Mouse (Mus musculus): ENCODE results near the gene Dram2. TPM values are rescaled to one million over a fixed set of nuclear protein-coding genes. Genes with fewer than 3 reads are reported as not detected.
"Not testable (repeated sequence)": the region's sequence is repeated elsewhere in the genome, so short reads cannot be mapped to it uniquely, and the experiment has no call there.

Dram2 gene
- polyA plus RNA-seq, 1 experiment from 2014 or later, result 74.1 TPM

GRCm38 (mm10) chr3:106573191-106573590 lies 25.6 kb downstream of the Dram2 start:
- H3K4me3 ChIP-seq (ENCODE audit: low read depth, low read length), result no peak overlapping the region
- no peaks in the 10 kb centered on the region for H3K4me1 ChIP-seq (ENCODE audit: control insufficient read depth, insufficient read depth, low read length)
- no peak overlapping the region for H3K4me2 ChIP-seq (replicated peaks; ENCODE audit: low read depth, low read length)
- WGBS, result 86% methylated on average over 3 of the region's 3 CpGs
- no peak overlapping the region for H3K9ac ChIP-seq (replicated peaks; ENCODE audit: low read depth, low read length)
- no peaks in the 10 kb centered on the region for H3K9me3 ChIP-seq (ENCODE audit: control insufficient read depth, low read depth, low read length)
- no peaks in the 10 kb centered on the region for H3K27me3 ChIP-seq (ENCODE audit: control insufficient read depth, insufficient read depth, low read length)
- ATAC-seq (ENCODE audit: insufficient number of reproducible peaks, insufficient read depth, low FRiP score, low read depth), result no peak
- H3K36me3 ChIP-seq (ENCODE audit: control insufficient read depth, insufficient read depth, low read length), result no peaks in the 10 kb centered on the region
- no peak overlapping the region for H3K27ac ChIP-seq (ENCODE audit: low read length)

GRCm38 (mm10) chr3:106579296-106579695 lies 31.7 kb downstream of the Dram2 start:
- H3K27me3 ChIP-seq (ENCODE audit: control insufficient read depth, insufficient read depth, low read length), result no peaks in the 10 kb centered on the region
- H3K4me1 ChIP-seq (ENCODE audit: control insufficient read depth, insufficient read depth, low read length), result no peaks in the 10 kb centered on the region
- H3K9ac ChIP-seq (replicated peaks; ENCODE audit: low read depth, low read length), result no peak overlapping the region
- H3K27ac ChIP-seq (ENCODE audit: low read length), result no peak overlapping the region
- no peaks in the 10 kb centered on the region for H3K36me3 ChIP-seq (ENCODE audit: control insufficient read depth, insufficient read depth, low read length)
- WGBS, result 95% methylated on average over 2 of the region's 2 CpGs
- no peak for ATAC-seq (ENCODE audit: insufficient number of reproducible peaks, insufficient read depth, low FRiP score, low read depth)
- H3K4me3 ChIP-seq (ENCODE audit: low read depth, low read length), result no peak overlapping the region
- no peak overlapping the region for H3K4me2 ChIP-seq (replicated peaks; ENCODE audit: low read depth, low read length)
- no peaks in the 10 kb centered on the region for H3K9me3 ChIP-seq (ENCODE audit: control insufficient read depth, low read depth, low read length)

GRCm38 (mm10) chr3:106593631-106594030 lies 46.0 kb downstream of the Dram2 start:
- H3K4me2 ChIP-seq (replicated peaks; ENCODE audit: low read depth, low read length); H3K27ac ChIP-seq (ENCODE audit: low read length); H3K27me3 ChIP-seq (ENCODE audit: control insufficient read depth, insufficient read depth, low read length); H3K36me3 ChIP-seq (ENCODE audit: control insufficient read depth, insufficient read depth, low read length); H3K9me3 ChIP-seq (ENCODE audit: control insufficient read depth, low read depth, low read length); H3K9ac ChIP-seq (replicated peaks; ENCODE audit: low read depth, low read length); ATAC-seq (ENCODE audit: insufficient number of reproducible peaks, insufficient read depth, low FRiP score, low read depth); H3K4me3 ChIP-seq (ENCODE audit: low read depth, low read length); H3K4me1 ChIP-seq (ENCODE audit: control insufficient read depth, insufficient read depth, low read length): not testable (repeated sequence)
- 76% methylated on average over 4 of the region's 4 CpGs for WGBS

GRCm38 (mm10) chr3:106618103-106618502 lies 70.5 kb downstream of the Dram2 start:
- Histone ChIP-seq H3K9ac (replicated peaks; ENCODE audit: low read depth, low read length) (no peak overlapping the region), H3K4me1 (ENCODE audit: control insufficient read depth, insufficient read depth, low read length) (no peaks in the 10 kb centered on the region), H3K36me3 (ENCODE audit: control insufficient read depth, insufficient read depth, low read length) (no peaks in the 10 kb centered on the region), H3K9me3 (ENCODE audit: control insufficient read depth, low read depth, low read length) (no peaks in the 10 kb centered on the region), H3K4me3 (ENCODE audit: low read depth, low read length) (no peak overlapping the region), H3K27ac (ENCODE audit: low read length) (no peak overlapping the region), H3K4me2 (replicated peaks; ENCODE audit: low read depth, low read length) (no peak overlapping the region), H3K27me3 (ENCODE audit: control insufficient read depth, insufficient read depth, low read length) (no peaks in the 10 kb centered on the region)
- no peak for ATAC-seq (ENCODE audit: insufficient number of reproducible peaks, insufficient read depth, low FRiP score, low read depth)
- WGBS, result 67% methylated on average over 1 of the region's 1 CpGs

Other genes starting within 250 kb of the Dram2 start
- gene Chil6, start 141.6 kb upstream of the Dram2 start, polyA plus RNA-seq (2014; fragmentation: Nextera tagmentation; extraction: Ambion mirVana), result not detected in 2 replicates
- 19.0 and 20.4 TPM in 2 replicates for gene Dennd2d, start 65.4 kb upstream of the Dram2 start, polyA plus RNA-seq (2014; fragmentation: Nextera tagmentation; extraction: Ambion mirVana)
- gene Cept1, start within 50 bp of the Dram2 start, polyA plus RNA-seq (2014; fragmentation: Nextera tagmentation; extraction: Ambion mirVana), result 65.1 and 69.5 TPM in 2 replicates
- 18.0 and 18.9 TPM in 2 replicates for gene Lrif1, start 137.2 kb downstream of the Dram2 start, polyA plus RNA-seq (2014; fragmentation: Nextera tagmentation; extraction: Ambion mirVana)
- gene Cd53, start 242.4 kb downstream of the Dram2 start, polyA plus RNA-seq (2014; fragmentation: Nextera tagmentation; extraction: Ambion mirVana), result 7.4 and 8.2 TPM in 2 replicates